Mouse (Mus musculus) testis, adult 2 months (tissue): ENCODE measurements around the gene Olfr763. TPM values are rescaled to one million over a fixed set of nuclear protein-coding genes. Genes with fewer than 3 reads are reported as not detected.

Experiments used
- H3K27ac ChIP-seq: fragments of 200-500 bp; 2 replicates; pipeline ENCODE4 v1.5.1; 2012; ENCODE audit warnings: low read depth, low read length; ENCODE audit not compliant: control insufficient read depth, insufficient read depth
- H3K27me3 ChIP-seq: fragments of 200-500 bp; 2 replicates; pipeline ENCODE4 v1.6.1; 2012; ENCODE audit warnings: mild to moderate bottlenecking, low read length, moderate library complexity; ENCODE audit not compliant: control insufficient read depth, insufficient read depth
- H3K36me3 ChIP-seq: fragments of 200-500 bp; 2 replicates; pipeline ENCODE4 v1.6.1; 2012; ENCODE audit warnings: mild to moderate bottlenecking, low read length; ENCODE audit not compliant: control insufficient read depth, insufficient read depth
- H3K4me1 ChIP-seq: fragments of 200-500 bp; 2 replicates; pipeline ENCODE4 v1.6.1; 2012; ENCODE audit warnings: low read length; ENCODE audit not compliant: control insufficient read depth, insufficient read depth
- H3K4me3 ChIP-seq: fragments of 200-500 bp; 2 replicates; pipeline ENCODE4 v1.5.1; 2012; ENCODE audit warnings: low read depth, mild to moderate bottlenecking, low read length, moderate library complexity, mixed read lengths; ENCODE audit not compliant: control insufficient read depth
- CTCF ChIP-seq: fragments of 200-500 bp; IDR thresholded peaks from 2 replicates; pipeline ENCODE4 v1.5.1; 2012; ENCODE audit warnings: low read depth, mild to moderate bottlenecking, inconsistent platforms, low read length, moderate library complexity; ENCODE audit not compliant: control insufficient read depth, insufficient read depth, insufficient replicate concordance
- POLR2A ChIP-seq: fragments of 200-500 bp; IDR thresholded peaks from 2 replicates; pipeline ENCODE4 v1.6.1; 2012; ENCODE audit warnings: low read depth, mild to moderate bottlenecking, inconsistent platforms, low read length, moderate library complexity; ENCODE audit not compliant: control insufficient read depth
- polyA plus RNA-seq: library from polyadenylated mRNA; depleted of rRNA; stranded (reverse); fragments of >200 nt; gene quantifications from 2 replicates; pipeline ENCODE4 v1.2.3, GENCODE M21; 2012; rRNA removed

Olfr763 gene
- polyA plus RNA-seq = not detected in 2 replicates

DNA sequence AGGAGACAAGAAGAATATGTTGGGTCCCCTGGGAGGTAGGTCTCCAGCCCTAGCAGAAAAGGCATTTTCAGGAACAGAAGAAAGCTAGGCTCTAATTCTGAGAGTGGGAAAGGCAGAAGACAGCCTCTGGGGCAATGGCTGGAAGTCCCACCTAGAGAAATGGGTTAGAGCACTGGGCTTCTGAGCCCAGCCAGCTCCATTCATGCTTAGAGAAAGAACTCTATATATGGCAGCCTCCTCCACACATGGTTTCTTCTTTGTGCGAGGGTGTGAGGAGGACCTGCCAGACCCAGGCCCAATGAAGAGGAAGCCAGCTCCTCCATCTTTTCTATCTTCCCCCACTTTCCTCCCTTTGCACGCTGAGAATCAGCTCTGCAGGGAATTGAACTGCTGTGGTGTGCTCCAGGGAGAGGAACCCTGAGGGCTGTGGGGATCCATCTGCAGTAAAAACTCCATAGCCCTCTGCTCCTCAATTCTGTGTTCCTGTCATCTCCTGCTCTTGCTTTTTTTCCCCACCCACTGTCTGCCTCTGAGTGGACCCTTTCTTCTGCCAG is at the start of gene Olfr763:
Gene Olfr763, plus strand, starts transcription at position 504 of the 554 bp plus-strand sequence.
- Histone ChIP-seq H3K4me1 (no peaks in the 10 kb centered on the region), H3K27ac (no peak within 1 kb of the TSS), H3K36me3 (no peaks in the 10 kb centered on the region), H3K4me3 (no peak within 1 kb of the TSS), H3K27me3 (no peaks in the 10 kb centered on the region)
- TF ChIP-seq POLR2A (no peak), CTCF (no peak)

DNA sequence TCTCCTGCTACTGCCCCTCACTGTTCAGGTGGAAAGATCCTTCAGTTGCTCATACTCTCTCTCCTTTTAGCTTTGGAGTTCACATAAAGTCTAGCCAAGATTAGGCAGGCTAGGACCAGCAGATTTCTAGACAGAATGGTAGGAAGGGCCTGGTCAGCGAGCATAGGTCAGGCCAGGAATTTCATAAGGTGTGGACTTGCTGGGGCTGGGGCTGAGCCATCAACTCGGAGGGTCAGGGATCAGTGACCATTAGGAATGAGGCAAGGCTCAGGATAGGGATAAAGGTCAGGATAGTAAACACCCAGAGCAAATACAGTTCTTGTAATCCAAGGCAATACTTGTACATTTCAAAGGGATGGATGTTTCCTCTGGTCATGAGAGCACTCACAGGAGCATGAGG is 45.6 kb upstream of the Olfr763 start:
- Histone ChIP-seq H3K4me3 (no peak overlapping the region), H3K27me3 (no peaks in the 10 kb centered on the region), H3K36me3 (no peaks in the 10 kb centered on the region), H3K27ac (no peak overlapping the region), H3K4me1 (peaks cover 7% of the 10 kb centered on the region)
- TF ChIP-seq POLR2A = no peak

DNA sequence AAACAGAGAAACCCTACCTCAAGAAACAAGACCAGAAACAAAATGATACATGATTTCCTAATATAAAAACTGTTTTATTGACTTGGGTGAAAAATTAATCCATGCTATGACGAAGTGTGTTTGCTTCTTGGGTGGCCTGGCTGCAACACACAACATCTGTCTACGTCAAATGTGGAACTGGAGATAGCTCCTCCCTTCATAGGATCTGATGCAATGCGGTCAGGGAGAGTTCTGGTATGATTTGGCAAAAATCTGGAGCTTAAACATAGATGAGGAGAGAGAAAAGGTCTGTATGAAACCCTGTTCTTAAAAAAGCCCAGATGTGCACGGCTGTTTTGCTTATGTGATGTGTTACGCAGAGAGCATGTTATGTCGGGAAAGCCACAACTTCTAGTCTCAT is 44.7 kb upstream of the Olfr763 start:
- no peak for TF ChIP-seq POLR2A
- no peak for TF ChIP-seq CTCF
- Histone ChIP-seq H3K27me3 (no peaks in the 10 kb centered on the region), H3K36me3 (no peaks in the 10 kb centered on the region), H3K27ac (no peak overlapping the region), H3K4me1 (peaks cover 7% of the 10 kb centered on the region), H3K4me3 (no peak overlapping the region)

DNA sequence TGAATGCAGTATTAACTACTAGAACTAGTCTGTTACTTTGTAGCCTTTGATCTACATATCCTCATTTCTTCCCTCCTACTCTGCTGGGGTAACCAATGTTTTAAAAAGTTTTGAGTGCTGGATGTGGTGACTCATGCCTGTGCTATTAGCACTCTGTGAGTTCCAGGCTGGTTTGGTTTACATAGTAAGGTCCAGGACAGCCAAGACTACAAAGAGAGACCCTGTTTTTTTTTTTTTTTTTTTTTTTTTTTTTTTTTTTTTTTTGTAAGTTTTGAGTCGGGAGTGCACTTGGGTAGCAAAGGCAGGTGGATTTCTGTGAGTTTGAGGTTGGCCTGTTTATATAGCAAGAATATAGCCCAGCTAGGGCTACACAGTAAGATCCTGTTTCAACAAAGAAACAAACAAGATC is 42.2 kb upstream of the Olfr763 start:
- no peak for TF ChIP-seq CTCF
- no peak for TF ChIP-seq POLR2A
- H3K4me1 ChIP-seq = peaks cover 7% of the 10 kb centered on the region
- H3K36me3 ChIP-seq = no peaks in the 10 kb centered on the region
- H3K27me3 ChIP-seq = no peaks in the 10 kb centered on the region
- no peak overlapping the region for H3K27ac ChIP-seq
- H3K4me3 ChIP-seq = no peak overlapping the region

DNA sequence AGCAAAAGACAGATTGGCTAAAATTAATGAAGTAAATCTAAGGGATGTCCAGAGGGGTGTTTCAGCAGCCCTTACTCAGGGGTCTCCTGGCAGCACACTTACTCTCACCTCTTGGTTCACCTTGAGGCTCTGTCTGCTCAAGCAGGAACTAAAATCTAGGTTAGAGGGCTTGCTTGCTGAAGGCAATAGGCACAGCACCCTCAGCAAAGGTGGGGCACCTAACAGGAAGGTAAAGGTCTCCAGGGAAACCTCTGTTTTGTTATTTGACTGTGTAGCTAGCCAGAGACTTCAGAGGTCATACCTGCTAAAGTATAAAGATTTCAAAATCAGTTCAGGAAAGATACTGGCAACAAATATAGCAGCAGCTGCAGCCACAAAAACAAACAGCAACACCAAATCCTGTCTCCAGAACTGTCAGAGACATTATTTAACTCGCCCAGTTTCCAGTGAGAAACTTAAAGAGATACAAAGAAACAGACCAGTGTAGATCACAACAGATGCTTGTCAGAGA is 39.8 kb upstream of the Olfr763 start:
- Histone ChIP-seq H3K27me3 (no peaks in the 10 kb centered on the region), H3K4me1 (peaks cover 7% of the 10 kb centered on the region), H3K36me3 (no peaks in the 10 kb centered on the region), H3K27ac (no peak overlapping the region), H3K4me3 (no peak overlapping the region)
- TF ChIP-seq CTCF = no peak
- TF ChIP-seq POLR2A = no peak

DNA sequence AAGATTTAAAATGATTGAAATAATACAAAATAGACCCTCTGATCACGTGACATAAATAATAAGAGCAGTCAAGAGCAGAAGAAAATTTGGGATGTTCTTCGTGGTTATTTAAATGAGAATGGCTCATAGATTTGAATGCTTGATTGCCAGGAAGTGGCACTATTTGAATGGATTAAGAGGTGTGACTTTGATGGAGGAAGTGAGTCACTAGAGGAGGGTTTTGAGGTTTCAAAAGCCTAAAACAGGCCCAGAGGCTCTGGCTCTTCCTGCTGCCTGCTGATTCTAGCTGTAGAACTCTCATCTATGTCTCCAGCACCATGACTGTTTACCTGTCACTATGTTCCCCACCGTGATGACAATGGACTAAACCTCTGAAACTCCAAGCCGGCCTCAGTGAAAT is 37.8 kb upstream of the Olfr763 start:
- no peak overlapping the region for H3K4me3 ChIP-seq
- TF ChIP-seq CTCF (no peak), POLR2A (no peak)
- H3K36me3 ChIP-seq = no peaks in the 10 kb centered on the region
- peaks cover 3% of the 10 kb centered on the region for H3K4me1 ChIP-seq
- H3K27ac ChIP-seq = no peak overlapping the region
- H3K27me3 ChIP-seq = no peaks in the 10 kb centered on the region

DNA sequence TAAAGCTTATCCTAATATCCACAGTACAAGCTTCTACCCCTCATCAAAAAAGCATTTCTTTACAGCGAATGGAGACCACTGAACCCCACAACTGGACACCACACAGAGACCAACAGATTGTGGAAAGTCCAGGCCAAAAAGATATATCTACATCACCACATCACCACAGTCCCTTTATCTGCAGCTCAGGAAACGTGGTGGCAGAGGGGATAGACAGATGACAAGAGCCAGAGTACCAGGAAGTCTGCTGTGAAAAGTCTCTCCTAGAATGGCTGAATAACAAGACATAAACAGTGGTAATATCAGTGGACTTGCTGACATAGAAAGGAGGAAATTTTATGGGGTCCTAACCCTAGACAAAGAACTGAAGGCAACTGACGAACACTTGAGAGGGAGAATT is 34.2 kb upstream of the Olfr763 start:
- H3K4me1 ChIP-seq = no peaks in the 10 kb centered on the region
- H3K27ac ChIP-seq = no peak overlapping the region
- H3K4me3 ChIP-seq = no peak overlapping the region
- no peak for TF ChIP-seq POLR2A
- TF ChIP-seq CTCF = no peak
- H3K36me3 ChIP-seq = no peaks in the 10 kb centered on the region
- no peaks in the 10 kb centered on the region for H3K27me3 ChIP-seq
